Comparison of ENCODE assay signal across 9 mouse cellular contexts in the genomic region with DNA sequence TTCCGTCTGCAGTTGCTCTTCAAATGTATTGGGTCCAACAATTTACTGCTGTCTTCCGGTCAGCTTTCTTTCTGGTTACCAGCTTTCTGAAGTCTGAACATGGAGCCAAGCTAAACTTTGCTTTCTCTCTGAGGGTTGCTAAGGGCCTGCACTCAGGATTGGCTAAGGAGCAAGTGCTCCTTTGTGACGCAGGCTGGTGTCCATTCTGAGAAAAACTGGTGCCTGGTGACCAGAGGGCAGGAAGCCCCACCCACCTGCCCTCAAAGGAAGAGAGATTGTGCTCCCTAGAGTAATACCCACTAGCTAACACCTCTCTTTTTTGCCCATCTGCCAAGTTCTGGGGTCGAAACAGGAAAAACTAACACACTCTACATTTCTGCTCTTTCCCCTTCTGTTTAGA. TPM values are rescaled to one million over a fixed set of nuclear protein-coding genes. Genes with fewer than 3 reads are reported as not detected.
DNase-seq lines count a peak whose midpoint lies in the region; ATAC-seq lines count a peak whose summit lies in the region.
"Had no signal": no experiment of that assay in that cellular context is flagged by ENCODE, and none has a peak within 500 bp of the region (broad histone marks: within the 10 kb centered on the region; RNA-seq: fewer than 3 reads in every experiment).

No protein-coding gene starts in this region.

- H3K4me2 ChIP-seq in kidney, embryonic 16.5 days (replicated peaks; ENCODE audit: low read depth, low read length) = no peak overlapping the region

- DNase-seq in embryo, embryonic 11 days = peak; percentile 2
- DNase-seq in embryo, embryonic 10.5 days (ENCODE audit: low spot score) = no peak
- no peak for DNase-seq in left cerebral cortex, adult 18-20 months (ENCODE audit: low spot score in 2 of 2)
- DNase-seq in MN1 (ENCODE audit: low spot score) = no peak
- no peak for DNase-seq in right cerebral cortex, postnatal 25 days
- DNase-seq: cerebellum, adult 9-10 months had no signal

- no peak overlapping the region for H3K9ac ChIP-seq in kidney, embryonic 16.5 days (replicated peaks; ENCODE audit: low read length)

- peak; percentile 47 for ATAC-seq in granulocyte monocyte progenitor cell, adult 5-6 weeks (replicated peaks; ENCODE audit: poor library complexity, severe bottlenecking)
- 0 out of 2 replicates have a peak, but pooled peaks have one; percentile 63 for ATAC-seq in kidney, embryonic 16.5 days (ENCODE audit: low FRiP score, low TSS enrichment)

- WGBS in kidney, embryonic 16.5 days = 49% methylated on average over 4 of the region's 4 CpGs
- 64% methylated on average over 3 of the region's 4 CpGs for WGBS in macrophage (ENCODE audit: missing documents)

- H3K4me1 ChIP-seq in kidney, embryonic 16.5 days (ENCODE audit: insufficient read depth, low read length) = no peaks in the 10 kb centered on the region

- no peak overlapping the region for H3K4me3 ChIP-seq in kidney, embryonic 16.5 days (ENCODE audit: low read length)
- H3K4me3 ChIP-seq in macrophage (ENCODE audit: inconsistent target) = no peak overlapping the region

- H3K36me3 ChIP-seq in kidney, embryonic 16.5 days (ENCODE audit: insufficient read depth, low read length) = no peaks in the 10 kb centered on the region
- no peaks in the 10 kb centered on the region for H3K36me3 ChIP-seq in macrophage (ENCODE audit: inconsistent target)

- H3K27me3 ChIP-seq in kidney, embryonic 16.5 days (ENCODE audit: insufficient read depth, low read length) = no peaks in the 10 kb centered on the region

- H3K27ac ChIP-seq in kidney, embryonic 16.5 days (ENCODE audit: low read length) = peak overlapping the region; percentile 55; the same call in 1 of the 2 replicates
- H3K27ac ChIP-seq in macrophage = peak overlapping the region; percentile 87

- no peaks in the 10 kb centered on the region for H3K9me3 ChIP-seq in kidney, embryonic 16.5 days (ENCODE audit: low read length)

- no peaks in the 10 kb centered on the region for H3K79me2 ChIP-seq in macrophage (ENCODE audit: inconsistent target)

RNA-seq across cellular contexts. Expression of gene Gm6377, which starts 5.6 kb away (rescaled TPM):
- total RNA-seq in granulocyte monocyte progenitor cell, adult 5-6 weeks (2014; fragmentation: Nextera tagmentation) = 0.28 TPM in 1 of 2 replicates, not detected in the other
- total RNA-seq in granulocyte monocyte progenitor cell, adult 5-6 weeks (2017) = 0.34 and 0.52 TPM in 2 replicates
- polyA plus RNA-seq in kidney, embryonic 16.5 days (2015; fragmentation: Nextera tagmentation; extraction: Ambion mirVana) = 0.15 TPM in 1 of 2 replicates, not detected in the other
- total RNA-seq in macrophage (2018; cell fraction: chromatin; rRNA removed) = 100 to 1,000 TPM in 13 of 26 experiments, 10 to 100 TPM in 13; 19.2 to 358 (median 98.5) TPM
- total RNA-seq in macrophage (2018; cell fraction: cytosol; rRNA removed) = 100 to 1,000 TPM in 12 of 26 experiments, 10 to 100 TPM in 14; 25.5 to 515 (median 82.9) TPM
- 100 to 1,000 TPM in 20 of 26 experiments, 10 to 100 TPM in 6; 32.7 to 673 (median 283) TPM for total RNA-seq in macrophage (2018; cell fraction: nucleus; rRNA removed)
- polyA plus RNA-seq in macrophage (2018) = 14.7 to 27.0 TPM (median 21.4 TPM) in 3 replicates
- not detected for total RNA-seq in left cerebral cortex, adult 18-20 months (2021)
